Mouse (Mus musculus) lung, embryonic 16.5 days (tissue): Measurements from ENCODE around the gene Adamtsl1. TPM values are rescaled to one million over a fixed set of nuclear protein-coding genes. Genes with fewer than 3 reads are reported as not detected.

Experiments used
- ATAC-seq: fragments of 200-750 bp; cut with Nextera tagmentation; 2 replicates; pipeline ENCODE4 v1.8.0; 2017; ENCODE audit warnings: low read depth, mild to moderate bottlenecking, moderate library complexity
- H3K27ac ChIP-seq: fragments of 300-500 bp; sonication (generic); 2 replicates; pipeline ENCODE4 v1.5.1; 2014; ENCODE audit warnings: mild to moderate bottlenecking, control low read depth, low read length
- H3K27me3 ChIP-seq: fragments of 300-500 bp; sonication (generic); 2 replicates; pipeline ENCODE4 v1.6.1; 2014; ENCODE audit warnings: low read depth, low read length, mixed read lengths; ENCODE audit not compliant: control insufficient read depth, insufficient read depth
- H3K36me3 ChIP-seq: fragments of 300-500 bp; sonication (generic); 2 replicates; pipeline ENCODE4 v1.6.1; 2014; ENCODE audit warnings: low read length; ENCODE audit not compliant: control insufficient read depth, insufficient read depth
- H3K4me1 ChIP-seq: fragments of 300-500 bp; sonication (generic); replicated peaks from 2 replicates; pipeline ENCODE4 v1.6.1; 2014; ENCODE audit warnings: low read length, mixed read lengths; ENCODE audit not compliant: control insufficient read depth, insufficient read depth
- H3K4me2 ChIP-seq: fragments of 300-500 bp; sonication (generic); 2 replicates; pipeline ENCODE4 v1.6.1; 2014; ENCODE audit warnings: low read depth, low read length, control low read depth
- H3K4me3 ChIP-seq: fragments of 300-500 bp; sonication (generic); 2 replicates; pipeline ENCODE4 v1.5.1; 2014; ENCODE audit warnings: mild to moderate bottlenecking, low read length, control low read depth
- H3K9ac ChIP-seq: fragments of 300-500 bp; sonication (generic); 2 replicates; pipeline ENCODE4 v1.6.1; 2014; ENCODE audit warnings: low read length, control low read depth
- H3K9me3 ChIP-seq: fragments of 300-500 bp; sonication (generic); 2 replicates; pipeline ENCODE4 v1.6.1; 2016; ENCODE audit warnings: low read length; ENCODE audit not compliant: control insufficient read depth
- WGBS: fragments of 180-500 bp; shearing (Covaris S2); extraction: QIAGEN DNeasy Blood & Tissue Kit; methylation state at CpG from one replicate; pipeline ENCODE4 v1.1.7; 2014; 5-methylcytosine and 5-hydroxymethylcytosine counted together
- polyA plus RNA-seq: library from polyadenylated mRNA; unstranded; fragments of >200 nt; fragmentation: Nextera tagmentation; extraction: Ambion mirVana; gene quantifications from 2 replicates; pipeline ENCODE4 v1.2.1, GENCODE M21; 2015

Adamtsl1 gene
- polyA plus RNA-seq, 1 experiment from 2014 or later, result 16.9 TPM

DNA sequence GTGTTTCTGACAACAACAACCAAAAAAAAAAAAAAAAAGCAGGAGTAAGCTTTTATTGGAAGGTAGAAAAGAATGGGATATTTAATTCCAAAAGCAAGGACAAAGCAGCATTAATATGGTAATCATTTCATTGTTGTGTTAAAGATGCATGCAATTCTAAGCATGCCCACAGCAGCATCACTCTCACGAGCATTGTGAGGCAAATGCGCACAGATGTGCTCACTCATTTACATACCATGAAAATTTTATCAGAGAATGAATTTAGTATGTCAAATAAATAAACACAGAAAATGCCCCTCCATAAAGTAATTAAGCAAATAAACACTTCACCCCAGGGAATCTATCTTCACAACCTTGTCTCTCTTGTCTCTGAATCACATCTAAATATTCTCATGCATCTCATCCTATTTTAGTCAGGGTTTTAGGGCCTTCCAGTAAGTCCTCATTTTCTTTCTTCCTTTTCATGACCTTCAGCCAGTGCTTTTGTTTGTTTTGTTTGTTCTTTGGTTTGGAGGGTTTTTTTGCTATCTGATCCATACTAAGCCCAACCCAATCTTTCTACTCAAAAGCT, 728.0 kb downstream of the Adamtsl1 start:
- no peak overlapping the region for H3K4me3 ChIP-seq
- H3K36me3 ChIP-seq, result no peaks in the 10 kb centered on the region
- no peak overlapping the region for H3K4me2 ChIP-seq
- WGBS, result 73% methylated on average over 2 of the region's 2 CpGs
- 0 out of 2 replicates have a peak, but pooled peaks cover 2% of the 10 kb centered on the region for H3K4me1 ChIP-seq
- H3K9me3 ChIP-seq, result no peaks in the 10 kb centered on the region
- no peaks in the 10 kb centered on the region for H3K27me3 ChIP-seq
- H3K9ac ChIP-seq, result no peak overlapping the region
- H3K27ac ChIP-seq, result no peak overlapping the region
- ATAC-seq, result no peak

DNA sequence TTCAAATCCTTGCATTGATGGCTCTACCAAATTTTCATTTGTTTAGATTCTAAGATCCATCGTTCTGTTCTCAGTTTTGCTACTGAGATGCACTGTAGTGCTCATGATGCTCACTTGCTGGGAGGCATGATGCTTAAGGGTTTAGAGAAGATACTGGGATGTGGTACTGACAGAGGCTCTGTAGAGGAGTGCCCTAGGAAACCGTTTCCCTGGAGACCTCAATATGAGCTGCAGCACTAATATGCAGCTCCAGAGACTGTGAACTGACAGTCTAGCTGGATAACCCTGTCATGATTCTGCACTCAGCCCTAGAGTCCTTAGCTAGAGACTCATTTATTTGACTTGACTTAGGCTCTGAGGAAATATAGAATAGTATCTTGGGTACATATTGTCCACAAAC, 756.1 kb downstream of the Adamtsl1 start:
- Histone ChIP-seq H3K36me3 (no peaks in the 10 kb centered on the region), H3K27ac (no peak overlapping the region), H3K4me2 (no peak overlapping the region), H3K4me3 (no peak overlapping the region), H3K4me1 (peaks cover 6% of the 10 kb centered on the region), H3K27me3 (no peaks in the 10 kb centered on the region), H3K9me3 (no peaks in the 10 kb centered on the region), H3K9ac (no peak overlapping the region)
- 69% methylated on average over 2 of the region's 2 CpGs for WGBS
- ATAC-seq, result no peak

- Histone ChIP-seq H3K4me1 (peaks cover 21% of the 10 kb centered on the region), H3K27ac (peak overlapping the region; percentile 63), H3K4me3 (no peak overlapping the region), H3K27me3 (no peaks in the 10 kb centered on the region), H3K4me2 (no peak overlapping the region), H3K9me3 (no peaks in the 10 kb centered on the region), H3K9ac (no peak overlapping the region), H3K36me3 (no peaks in the 10 kb centered on the region)
- 36% methylated on average over 6 of the region's 6 CpGs for WGBS
- ATAC-seq, result peak; percentile 53
Observed at GRCm38 (mm10) chr4:86273703-86274355, 759.9 kb downstream of the Adamtsl1 start.

- H3K9me3 ChIP-seq, result no peaks in the 10 kb centered on the region
- WGBS, result 65% methylated on average over 2 of the region's 2 CpGs
Observed at GRCm38 (mm10) chr4:86274663-86275062, 760.7 kb downstream of the Adamtsl1 start.

DNA sequence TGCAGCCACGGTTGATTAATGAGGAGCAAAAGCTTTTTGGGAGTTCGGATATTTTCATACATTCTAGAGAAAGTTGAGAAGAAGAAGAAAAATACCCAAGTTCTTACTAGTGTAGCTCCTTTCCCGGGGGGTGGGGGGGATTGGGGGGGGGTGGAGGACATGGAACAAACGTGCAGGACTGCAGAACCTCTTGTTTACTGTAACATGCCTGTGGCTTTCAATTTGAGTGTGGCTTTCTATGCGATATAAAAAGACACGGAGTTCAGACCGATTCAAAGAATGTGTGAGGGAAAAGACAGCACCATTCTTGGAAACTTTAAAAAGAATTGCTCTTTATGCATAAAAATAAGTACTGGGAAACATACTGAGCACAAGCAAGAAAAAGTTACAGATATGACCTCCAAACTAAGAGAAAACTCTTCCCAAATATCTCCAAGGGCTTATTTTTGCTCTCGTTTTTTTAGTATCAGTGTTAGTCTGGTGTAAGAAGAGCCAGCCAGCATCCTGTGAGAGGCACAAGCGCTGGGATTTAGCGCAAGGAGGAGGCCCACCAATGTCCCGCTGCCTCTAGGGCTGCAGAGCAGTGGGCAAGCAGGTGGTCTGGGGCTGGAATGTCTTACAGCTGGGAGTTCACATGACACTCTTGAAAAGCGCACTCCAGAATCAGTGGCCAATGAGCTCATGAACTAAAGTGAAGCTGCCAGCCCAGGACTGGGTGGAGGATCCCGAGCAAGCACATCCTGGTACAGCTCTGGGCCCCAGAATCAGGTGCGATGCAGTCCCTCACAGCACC, 762.2 kb downstream of the Adamtsl1 start:
- no peak overlapping the region; the same call in 1 of the 2 replicates for H3K9ac ChIP-seq
- no peaks in the 10 kb centered on the region for H3K36me3 ChIP-seq
- 45% methylated on average over 14 of the region's 14 CpGs for WGBS
- peaks cover 24% of the 10 kb centered on the region for H3K4me1 ChIP-seq
- ATAC-seq, result peak; percentile 55; the same call in 1 of the 2 replicates
- no peak overlapping the region for H3K4me3 ChIP-seq
- no peaks in the 10 kb centered on the region for H3K27me3 ChIP-seq
- H3K9me3 ChIP-seq, result no peaks in the 10 kb centered on the region
- peak overlapping the region; percentile 68 for H3K27ac ChIP-seq
- peak overlapping the region; percentile 16; the same call in 1 of the 2 replicates for H3K4me2 ChIP-seq

More at GRCm38 (mm10) chr4:86274663-86275062, 760.7 kb downstream of the Adamtsl1 start:
- Histone ChIP-seq H3K4me2 (no peak overlapping the region), H3K27me3 (no peaks in the 10 kb centered on the region), H3K27ac (no peak overlapping the region), H3K36me3 (no peaks in the 10 kb centered on the region), H3K4me1 (peaks cover 24% of the 10 kb centered on the region), H3K4me3 (no peak overlapping the region), H3K9ac (no peak overlapping the region)
- no peak for ATAC-seq

DNA sequence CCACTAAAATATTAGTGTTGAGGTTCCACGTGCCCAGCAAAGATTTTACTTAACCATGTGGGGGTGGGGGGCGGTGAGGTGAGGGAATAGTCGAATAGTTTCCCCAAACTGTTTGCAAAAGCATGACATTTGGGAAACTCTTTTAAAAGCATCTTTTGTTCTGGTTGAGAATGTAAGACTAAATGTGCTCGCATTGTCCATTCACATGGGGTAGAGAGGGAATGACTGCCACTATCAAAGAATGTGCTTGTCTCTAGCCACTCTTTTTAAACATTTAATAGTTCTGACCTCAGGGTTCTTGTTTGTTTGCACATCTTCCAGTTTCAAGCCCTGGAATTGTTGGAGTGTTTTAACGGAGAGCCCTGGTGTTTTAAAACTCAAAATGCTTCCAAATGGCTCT, 764.6 kb downstream of the Adamtsl1 start:
- Histone ChIP-seq H3K9me3 (no peaks in the 10 kb centered on the region), H3K27me3 (no peaks in the 10 kb centered on the region), H3K36me3 (no peaks in the 10 kb centered on the region), H3K4me2 (no peak overlapping the region), H3K4me3 (no peak overlapping the region), H3K4me1 (peaks cover 20% of the 10 kb centered on the region), H3K27ac (no peak overlapping the region), H3K9ac (no peak overlapping the region)
- ATAC-seq, result no peak
- WGBS, result 31% methylated on average over 5 of the region's 5 CpGs

DNA sequence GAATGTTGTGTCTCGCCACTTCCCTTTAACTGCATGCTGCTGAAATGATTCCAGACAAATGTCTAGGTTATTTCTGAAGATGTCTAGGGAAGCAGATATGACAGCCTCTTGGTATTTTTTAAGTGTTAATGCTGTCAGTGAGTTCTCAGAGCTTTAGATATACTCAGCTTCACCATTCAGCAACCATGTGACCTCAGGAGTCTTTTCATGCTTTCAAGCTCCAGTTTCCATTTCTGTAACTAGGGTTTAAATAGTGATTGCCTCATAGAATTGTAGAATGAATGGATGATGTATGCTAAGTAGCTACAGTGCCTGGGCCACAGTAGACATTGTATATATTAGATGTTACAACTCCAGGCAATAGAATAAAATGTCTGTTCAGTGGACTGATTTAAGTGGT, 772.6 kb downstream of the Adamtsl1 start:
- Histone ChIP-seq H3K4me2 (no peak overlapping the region), H3K4me1 (no peaks in the 10 kb centered on the region), H3K4me3 (no peak overlapping the region), H3K27ac (no peak overlapping the region), H3K9ac (no peak overlapping the region), H3K27me3 (no peaks in the 10 kb centered on the region), H3K9me3 (no peaks in the 10 kb centered on the region), H3K36me3 (no peaks in the 10 kb centered on the region)
- WGBS, result 84% methylated on average over 1 of the region's 1 CpGs
- ATAC-seq, result no peak

- Histone ChIP-seq H3K27ac (no peak overlapping the region), H3K4me1 (no peaks in the 10 kb centered on the region), H3K36me3 (no peaks in the 10 kb centered on the region), H3K9ac (no peak overlapping the region), H3K4me3 (no peak overlapping the region), H3K4me2 (no peak overlapping the region), H3K27me3 (no peaks in the 10 kb centered on the region), H3K9me3 (no peaks in the 10 kb centered on the region)
- no peak for ATAC-seq
- 89% methylated on average over 4 of the region's 4 CpGs for WGBS
Observed at GRCm38 (mm10) chr4:86288264-86288663, 774.3 kb downstream of the Adamtsl1 start.

- no peaks in the 10 kb centered on the region for H3K27me3 ChIP-seq
- H3K4me3 ChIP-seq, result no peak overlapping the region
- H3K4me1 ChIP-seq, result no peaks in the 10 kb centered on the region
- WGBS, result 59% methylated on average over 12 of the region's 12 CpGs
- no peak overlapping the region for H3K27ac ChIP-seq
- no peak overlapping the region for H3K4me2 ChIP-seq
- no peaks in the 10 kb centered on the region for H3K36me3 ChIP-seq
- no peaks in the 10 kb centered on the region for H3K9me3 ChIP-seq
- no peak overlapping the region for H3K9ac ChIP-seq
- ATAC-seq, result no peak
Observed at GRCm38 (mm10) chr4:86289511-86290273, 775.7 kb downstream of the Adamtsl1 start.
